Mouse (Mus musculus): ENCODE results near the gene Msi1. TPM values are rescaled to one million over a fixed set of nuclear protein-coding genes. Genes with fewer than 3 reads are reported as not detected.

Gene Msi1
- polyA plus RNA-seq, 1 experiment from 2014 or later: 0.36 TPM

GRCm38 (mm10) chr5:115474174-115474828 is 44.9 kb downstream of the Msi1 start:
- 48% methylated on average over 22 of the region's 22 CpGs for WGBS (ENCODE audit: insufficient replicate concordance)
- peak overlapping the region; percentile 27 for H3K4me2 ChIP-seq
- H3K4me3 ChIP-seq (replicated peaks): no peak overlapping the region

GRCm38 (mm10) chr5:115475337-115476106 is 46.1 kb downstream of the Msi1 start:
- peaks cover 18% of the 10 kb centered on the region for H3K27me3 ChIP-seq
- no peak overlapping the region for H3K27ac ChIP-seq (replicated peaks)
- WGBS (ENCODE audit: insufficient replicate concordance): 17% methylated on average over 22 of the region's 22 CpGs
- peak; percentile 64 for ATAC-seq (ENCODE audit: insufficient read depth)
- no peaks in the 10 kb centered on the region for H3K9me3 ChIP-seq (replicated peaks)
- H3K9ac ChIP-seq: no peak overlapping the region
- peak overlapping the region; percentile 58 for H3K4me2 ChIP-seq
- H3K36me3 ChIP-seq (replicated peaks): no peaks in the 10 kb centered on the region
- peaks cover 32% of the 10 kb centered on the region for H3K4me1 ChIP-seq (replicated peaks)
- H3K4me3 ChIP-seq (replicated peaks): peak overlapping the region; percentile 36

More at GRCm38 (mm10) chr5:115474174-115474828, 44.9 kb downstream of the Msi1 start:
- no peak for ATAC-seq (ENCODE audit: insufficient read depth)
- no peak overlapping the region for H3K9ac ChIP-seq
- peaks cover 22% of the 10 kb centered on the region for H3K27me3 ChIP-seq
- no peaks in the 10 kb centered on the region for H3K9me3 ChIP-seq (replicated peaks)
- peaks cover 23% of the 10 kb centered on the region for H3K4me1 ChIP-seq (replicated peaks)
- H3K27ac ChIP-seq (replicated peaks): no peak overlapping the region
- no peaks in the 10 kb centered on the region for H3K36me3 ChIP-seq (replicated peaks)

GRCm38 (mm10) chr5:115476107-115476727 is 46.8 kb downstream of the Msi1 start:
- peak overlapping the region; percentile 36 for H3K4me3 ChIP-seq (replicated peaks)
- H3K9me3 ChIP-seq (replicated peaks): no peaks in the 10 kb centered on the region
- no peak overlapping the region for H3K9ac ChIP-seq
- H3K4me1 ChIP-seq (replicated peaks): peaks cover 28% of the 10 kb centered on the region
- ATAC-seq (ENCODE audit: insufficient read depth): no peak
- peaks cover 15% of the 10 kb centered on the region; the same call in 1 of the 2 replicates for H3K27me3 ChIP-seq
- H3K36me3 ChIP-seq (replicated peaks): no peaks in the 10 kb centered on the region
- H3K4me2 ChIP-seq: peak overlapping the region; percentile 58
- no peak overlapping the region for H3K27ac ChIP-seq (replicated peaks)
- WGBS (ENCODE audit: insufficient replicate concordance): 40% methylated on average over 12 of the region's 12 CpGs

GRCm38 (mm10) chr5:115479561-115479960 is 50.2 kb downstream of the Msi1 start:
- Histone ChIP-seq H3K9ac (no peak overlapping the region), H3K36me3 (replicated peaks) (no peaks in the 10 kb centered on the region), H3K4me3 (replicated peaks) (no peak overlapping the region), H3K9me3 (replicated peaks) (no peaks in the 10 kb centered on the region), H3K4me1 (replicated peaks) (peaks cover 31% of the 10 kb centered on the region), H3K4me2 (peak overlapping the region; percentile 53; the same call in 1 of the 2 replicates), H3K27ac (replicated peaks) (no peak overlapping the region), H3K27me3 (peaks cover 4% of the 10 kb centered on the region; the same call in 1 of the 2 replicates)
- WGBS (ENCODE audit: insufficient replicate concordance): 70% methylated on average over 15 of the region's 15 CpGs
- ATAC-seq (ENCODE audit: insufficient read depth): no peak

- Histone ChIP-seq H3K27me3 (no peaks in the 10 kb centered on the region), H3K4me1 (replicated peaks) (peaks cover 35% of the 10 kb centered on the region), H3K36me3 (replicated peaks) (no peaks in the 10 kb centered on the region), H3K27ac (replicated peaks) (no peak overlapping the region), H3K4me3 (replicated peaks) (peak overlapping the region; percentile 33), H3K4me2 (peak overlapping the region; percentile 53), H3K9ac (no peak overlapping the region), H3K9me3 (replicated peaks) (no peaks in the 10 kb centered on the region)
- no peak for ATAC-seq (ENCODE audit: insufficient read depth)
- WGBS (ENCODE audit: insufficient replicate concordance): 39% methylated on average over 27 of the region's 27 CpGs
Measured at GRCm38 (mm10) chr5:115480101-115480500, 50.7 kb downstream of the Msi1 start.

GRCm38 (mm10) chr5:115482390-115483265 is 53.2 kb downstream of the Msi1 start:
- no peak overlapping the region for H3K4me3 ChIP-seq (replicated peaks)
- no peaks in the 10 kb centered on the region for H3K9me3 ChIP-seq (replicated peaks)
- H3K9ac ChIP-seq: no peak overlapping the region
- H3K4me2 ChIP-seq: no peak overlapping the region
- no peaks in the 10 kb centered on the region for H3K27me3 ChIP-seq
- H3K27ac ChIP-seq (replicated peaks): no peak overlapping the region
- WGBS (ENCODE audit: insufficient replicate concordance): 70% methylated on average over 38 of the region's 38 CpGs
- peaks cover 26% of the 10 kb centered on the region for H3K4me1 ChIP-seq (replicated peaks)
- ATAC-seq (ENCODE audit: insufficient read depth): no peak
- H3K36me3 ChIP-seq (replicated peaks): no peaks in the 10 kb centered on the region

GRCm38 (mm10) chr5:115483385-115483784 is 54.0 kb downstream of the Msi1 start:
- H3K27me3 ChIP-seq: no peaks in the 10 kb centered on the region
- H3K9me3 ChIP-seq (replicated peaks): no peaks in the 10 kb centered on the region
- H3K4me3 ChIP-seq (replicated peaks): no peak overlapping the region
- no peaks in the 10 kb centered on the region for H3K36me3 ChIP-seq (replicated peaks)
- H3K9ac ChIP-seq: no peak overlapping the region
- H3K4me2 ChIP-seq: no peak overlapping the region
- WGBS (ENCODE audit: insufficient replicate concordance): 63% methylated on average over 6 of the region's 6 CpGs
- H3K27ac ChIP-seq (replicated peaks): no peak overlapping the region
- peaks cover 28% of the 10 kb centered on the region for H3K4me1 ChIP-seq (replicated peaks)
- ATAC-seq (ENCODE audit: insufficient read depth): no peak

GRCm38 (mm10) chr5:115483947-115484920 is 54.8 kb downstream of the Msi1 start, which contains the start of gene Sirt4:
Gene Sirt4, minus strand, starts transcription at chr5:115484725.
- no peaks in the 10 kb centered on the region for H3K9me3 ChIP-seq (replicated peaks)
- peak within 1 kb of the TSS; percentile 81 for H3K4me2 ChIP-seq
- 7% methylated on average over 30 of the region's 30 CpGs for WGBS (ENCODE audit: insufficient replicate concordance)
- ATAC-seq (ENCODE audit: insufficient read depth): peak; percentile 81
- H3K4me3 ChIP-seq (replicated peaks): peak within 1 kb of the TSS; percentile 60
- H3K36me3 ChIP-seq (replicated peaks): no peaks in the 10 kb centered on the region
- H3K27me3 ChIP-seq: no peaks in the 10 kb centered on the region
- H3K9ac ChIP-seq: peak within 1 kb of the TSS; percentile 66
- peak within 1 kb of the TSS; percentile 64 for H3K27ac ChIP-seq (replicated peaks)
- peaks cover 36% of the 10 kb centered on the region for H3K4me1 ChIP-seq (replicated peaks)

GRCm38 (mm10) chr5:115484996-115485395 is 55.6 kb downstream of the Msi1 start:
- 47% methylated on average over 5 of the region's 5 CpGs for whole genome bisulfite sequencing (ENCODE audit: insufficient replicate concordance)
- Histone ChIP-seq H3K9me3 (replicated peaks) (no peaks in the 10 kb centered on the region), H3K4me2 (peak overlapping the region; percentile 81), H3K4me1 (replicated peaks) (peaks cover 39% of the 10 kb centered on the region), H3K36me3 (replicated peaks) (no peaks in the 10 kb centered on the region), H3K9ac (peak overlapping the region; percentile 66), H3K27ac (replicated peaks) (peak overlapping the region; percentile 64; the same call in 1 of the 2 replicates), H3K27me3 (no peaks in the 10 kb centered on the region), H3K4me3 (replicated peaks) (peak overlapping the region; percentile 60)
- ATAC-seq (ENCODE audit: insufficient read depth): no peak
